Mouse (Mus musculus) monocyte, adult 5-6 weeks (primary cell): ENCODE data around the gene Vgll2. TPM values are rescaled to one million over a fixed set of nuclear protein-coding genes. Genes with fewer than 3 reads are reported as not detected.

Source experiments
- ATAC-seq: fragments of 153-309, 156-312 bp; replicated peaks from 2 replicates; pipeline ENCODE4 v1.8.0; 2017; ENCODE audit warnings: mild to moderate bottlenecking; ENCODE audit not compliant: low TSS enrichment, insufficient number of reproducible peaks, severe bottlenecking, poor library complexity, low FRiP score
- total RNA-seq: library from RNA; stranded (forward); fragments of 200-1000, 200-491, 200-594 nt; gene quantifications from 3 replicates; pipeline ENCODE4 v1.2.3, GENCODE M21; 2017

Gene Vgll2
- total RNA-seq, 1 experiment from 2014 or later = not detected

DNA sequence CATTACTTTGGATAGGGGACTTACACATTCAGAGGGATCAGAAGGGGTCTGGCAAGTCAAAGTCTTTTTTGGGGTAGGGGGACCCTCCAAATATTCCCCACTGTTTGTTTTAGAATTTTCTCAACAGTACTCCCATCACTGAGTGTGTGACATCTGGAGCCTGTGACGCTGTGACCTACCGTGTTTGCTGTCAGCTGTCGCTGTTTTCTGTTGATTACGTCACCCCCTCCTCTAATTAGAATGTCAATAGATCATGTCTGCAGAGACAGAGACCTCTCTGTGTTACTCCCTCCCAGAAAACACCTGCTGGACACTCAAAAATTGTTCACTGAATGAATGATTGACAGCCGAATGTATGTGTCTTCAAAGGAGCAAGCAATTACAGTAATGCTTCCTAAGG is 20.8 kb downstream of the Vgll2 start:
- ATAC-seq = no peak

DNA sequence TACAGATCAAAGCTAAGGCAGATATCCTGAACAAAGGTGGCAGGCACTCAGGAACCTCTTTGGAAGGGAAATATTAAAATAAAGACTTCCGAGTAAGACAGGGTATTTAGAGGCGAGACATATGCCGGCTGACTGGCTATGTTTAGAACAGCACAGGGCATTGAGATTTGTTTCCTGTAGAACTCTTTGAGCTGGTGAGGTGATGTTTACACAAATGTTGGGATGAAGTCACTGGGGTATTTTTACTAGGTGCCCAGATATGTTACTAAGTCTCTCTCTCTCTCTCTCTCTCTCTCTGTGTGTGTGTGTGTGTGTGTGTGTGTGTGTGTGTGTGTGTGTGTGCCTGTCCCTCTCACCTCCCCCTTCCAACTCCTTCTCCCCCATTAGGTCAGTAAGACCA is 26.0 kb downstream of the Vgll2 start:
- ATAC-seq = no peak

DNA sequence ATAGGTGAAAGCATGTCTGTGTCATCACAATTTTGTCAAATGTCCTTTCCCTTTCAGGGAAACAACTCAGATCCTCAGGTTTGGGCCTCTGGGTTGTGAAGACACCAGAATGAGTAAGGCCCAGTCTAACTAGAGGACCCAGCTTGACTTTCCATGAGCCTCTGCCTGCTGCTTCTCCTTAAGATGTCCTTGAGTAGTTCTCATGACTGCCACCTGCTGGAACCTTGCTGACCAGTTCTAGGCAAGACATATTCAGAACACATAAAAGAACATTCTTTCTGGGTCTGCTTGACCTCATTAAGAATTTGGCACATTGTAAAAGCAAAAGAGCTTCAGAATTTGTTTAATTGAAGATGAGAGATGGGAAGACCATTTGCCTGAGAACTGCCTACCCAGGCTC is 50.2 kb downstream of the Vgll2 start:
- no peak for ATAC-seq

Other genes with a start within 250 kb of the Vgll2 start
- gene Ros1, start 172.7 kb downstream of the Vgll2 start, total RNA-seq = not detected in 3 replicates
- gene Dcbld1, start 211.1 kb downstream of the Vgll2 start, total RNA-seq = 0.19 to 0.32 TPM in 2 of 3 replicates, not detected in the other